Mouse (Mus musculus) midbrain, postnatal 0 days (tissue): ENCODE results near the gene Trp53i11. TPM values are rescaled to one million over a fixed set of nuclear protein-coding genes. Genes with fewer than 3 reads are reported as not detected.

ENCODE experiments used
- ATAC-seq: fragments of 200-750 bp; cut with Nextera tagmentation; 2 replicates; pipeline ENCODE4 v1.8.0; 2017; ENCODE audit warnings: moderate number of reproducible peaks, mild to moderate bottlenecking, moderate TSS enrichment, moderate library complexity; ENCODE audit not compliant: low FRiP score
- DNase-seq: peaks from one replicate; pipeline ENCODE4 v3.0.0-alpha.2; 2015; ENCODE audit warnings: low spot score
- H3K27ac ChIP-seq: fragments of 300-500 bp; sonication (generic); 2 replicates; pipeline ENCODE4 v1.5.1; 2014; ENCODE audit warnings: low read depth, mild to moderate bottlenecking, low read length, mixed read lengths
- H3K27me3 ChIP-seq: fragments of 300-500 bp; sonication (generic); 2 replicates; pipeline ENCODE4 v1.6.1; 2014; ENCODE audit warnings: low read length, control low read depth, mixed read lengths; ENCODE audit not compliant: insufficient read depth
- H3K36me3 ChIP-seq: fragments of 300-500 bp; sonication (generic); 2 replicates; pipeline ENCODE4 v1.6.1; 2014; ENCODE audit warnings: low read length, control low read depth, mixed read lengths; ENCODE audit not compliant: insufficient read depth
- H3K4me1 ChIP-seq: fragments of 300-500 bp; sonication (generic); 2 replicates; pipeline ENCODE4 v1.6.1; 2014; ENCODE audit warnings: mild to moderate bottlenecking, control low read depth, antibody characterized with exemption, low read length, mixed read lengths; ENCODE audit not compliant: insufficient read depth
- H3K4me2 ChIP-seq: fragments of 300-500 bp; sonication (generic); 2 replicates; pipeline ENCODE4 v1.6.1; 2014; ENCODE audit warnings: low read depth, mild to moderate bottlenecking, low read length, mixed read lengths; ENCODE audit not compliant: poor library complexity, severe bottlenecking
- H3K4me3 ChIP-seq: fragments of 300-500 bp; sonication (generic); 2 replicates; pipeline ENCODE4 v1.5.1; 2014; ENCODE audit warnings: low read depth, mild to moderate bottlenecking, low read length, moderate library complexity
- H3K9ac ChIP-seq: fragments of 300-500 bp; sonication (generic); replicated peaks from 2 replicates; pipeline ENCODE4 v1.6.1; 2014; ENCODE audit warnings: mild to moderate bottlenecking, low read length, moderate library complexity, mixed read lengths; ENCODE audit not compliant: poor library complexity, severe bottlenecking
- H3K9me3 ChIP-seq: fragments of 300-500 bp; sonication (generic); 2 replicates; pipeline ENCODE4 v1.6.1; 2016; ENCODE audit warnings: low read length, control low read depth
- CTCF ChIP-seq: IDR thresholded peaks from 2 replicates; pipeline ENCODE4 v1.5.1; 2016; ENCODE audit warnings: antibody characterized with exemption, mild to moderate bottlenecking
- WGBS: fragments of 180-500 bp; shearing (Covaris S2); extraction: QIAGEN DNeasy Blood & Tissue Kit; methylation state at CpG from one replicate; pipeline ENCODE4 v1.1.7; 2014; 5-methylcytosine and 5-hydroxymethylcytosine counted together
- polyA plus RNA-seq: library from polyadenylated mRNA; unstranded; fragments of >200 nt; fragmentation: Nextera tagmentation; extraction: Ambion mirVana; gene quantifications from 2 replicates; pipeline ENCODE4 v1.2.1, GENCODE M21; 2015
- total RNA-seq: library from RNA; depleted of rRNA; stranded (reverse); fragments of >200 nt; gene quantifications from 2 replicates; pipeline ENCODE4 v1.2.3, GENCODE M21; 2014; rRNA removed

Gene Trp53i11
- total and polyA plus RNA-seq, 2 experiments from 2014 or later, result 76.0 to 124 TPM

- H3K27ac ChIP-seq, result no peak overlapping the region
- TF ChIP-seq CTCF, result no peak
- H3K9ac ChIP-seq, result no peak overlapping the region
- no peaks in the 10 kb centered on the region for H3K4me1 ChIP-seq
- DNase-seq (no peak), ATAC-seq (no peak)
- H3K4me2 ChIP-seq, result no peak overlapping the region
- H3K9me3 ChIP-seq, result no peaks in the 10 kb centered on the region
- H3K27me3 ChIP-seq, result no peaks in the 10 kb centered on the region
- WGBS, result 86% methylated on average over 6 of the region's 6 CpGs
- H3K4me3 ChIP-seq, result no peak overlapping the region
- H3K36me3 ChIP-seq, result no peaks in the 10 kb centered on the region
These were observed 51.5 kb downstream of the Trp53i11 start for GRCm38 (mm10) chr2:93238864-93239263.

GRCm38 (mm10) chr2:93242166-93242565 lies 54.8 kb downstream of the Trp53i11 start:
- H3K4me3 ChIP-seq, result no peak overlapping the region
- no peak overlapping the region for H3K9ac ChIP-seq
- WGBS, result 85% methylated on average over 5 of the region's 5 CpGs

GRCm38 (mm10) chr2:93243439-93244089 lies 56.2 kb downstream of the Trp53i11 start:
- Histone ChIP-seq H3K27me3 (no peaks in the 10 kb centered on the region), H3K4me2 (no peak overlapping the region), H3K27ac (no peak overlapping the region), H3K9me3 (no peaks in the 10 kb centered on the region), H3K9ac (no peak overlapping the region), H3K4me1 (no peaks in the 10 kb centered on the region), H3K36me3 (no peaks in the 10 kb centered on the region), H3K4me3 (no peak overlapping the region)
- no peak for TF ChIP-seq CTCF
- 80% methylated on average over 11 of the region's 11 CpGs for WGBS
- DNase-seq (no peak), ATAC-seq (no peak)

More at GRCm38 (mm10) chr2:93242166-93242565, 54.8 kb downstream of the Trp53i11 start:
- no peak for TF ChIP-seq CTCF
- ATAC-seq (no peak), DNase-seq (no peak)
- Histone ChIP-seq H3K36me3 (no peaks in the 10 kb centered on the region), H3K9me3 (no peaks in the 10 kb centered on the region), H3K27ac (no peak overlapping the region), H3K27me3 (no peaks in the 10 kb centered on the region), H3K4me1 (no peaks in the 10 kb centered on the region), H3K4me2 (no peak overlapping the region)

GRCm38 (mm10) chr2:93244090-93244443 lies 56.7 kb downstream of the Trp53i11 start:
- Histone ChIP-seq H3K4me1 (peaks cover 3% of the 10 kb centered on the region; the same call in 1 of the 2 replicates), H3K36me3 (no peaks in the 10 kb centered on the region), H3K27me3 (no peaks in the 10 kb centered on the region), H3K9ac (no peak overlapping the region), H3K27ac (no peak overlapping the region), H3K4me3 (no peak overlapping the region), H3K9me3 (no peaks in the 10 kb centered on the region), H3K4me2 (no peak overlapping the region)
- ATAC-seq (no peak), DNase-seq (no peak)
- WGBS, result 90% methylated on average over 8 of the region's 8 CpGs
- no peak for TF ChIP-seq CTCF

- Histone ChIP-seq H3K36me3 (no peaks in the 10 kb centered on the region), H3K9me3 (no peaks in the 10 kb centered on the region), H3K4me3 (no peak overlapping the region), H3K27ac (no peak overlapping the region), H3K9ac (no peak overlapping the region), H3K27me3 (no peaks in the 10 kb centered on the region), H3K4me1 (peaks cover 7% of the 10 kb centered on the region; the same call in 1 of the 2 replicates), H3K4me2 (no peak overlapping the region)
- no peak for DNase-seq
- TF ChIP-seq CTCF, result no peak
- 54% methylated on average over 6 of the region's 6 CpGs for WGBS
- ATAC-seq, result no peak
These were observed 61.7 kb downstream of the Trp53i11 start for GRCm38 (mm10) chr2:93249058-93249457.

- peak; percentile 31 for DNase-seq
- no peaks in the 10 kb centered on the region for H3K36me3 ChIP-seq
- ATAC-seq, result no peak
These were observed 63.3 kb downstream of the Trp53i11 start for GRCm38 (mm10) chr2:93250611-93251010.

More at GRCm38 (mm10) chr2:93250611-93251010, 63.3 kb downstream of the Trp53i11 start:
- no peaks in the 10 kb centered on the region for H3K27me3 ChIP-seq
- H3K4me3 ChIP-seq, result no peak overlapping the region
- peaks cover 7% of the 10 kb centered on the region; the same call in 1 of the 2 replicates for H3K4me1 ChIP-seq
- no peak overlapping the region for H3K9ac ChIP-seq
- H3K9me3 ChIP-seq, result no peaks in the 10 kb centered on the region
- WGBS, result 28% methylated on average over 7 of the region's 7 CpGs
- H3K27ac ChIP-seq, result no peak overlapping the region
- no peak for TF ChIP-seq CTCF
- no peak overlapping the region for H3K4me2 ChIP-seq

Other genes starting within 250 kb of the Trp53i11 start
- 12.2 and 14.2 TPM in 2 replicates for gene Prdm11, start 141.4 kb upstream of the Trp53i11 start, total RNA-seq
- gene Prdm11, start 141.4 kb upstream of the Trp53i11 start, polyA plus RNA-seq, result 2.1 and 2.6 TPM in 2 replicates
- gene Tspan18, start 147.0 kb downstream of the Trp53i11 start, total RNA-seq, result 19.8 and 21.5 TPM in 2 replicates
- gene Tspan18, start 147.0 kb downstream of the Trp53i11 start, polyA plus RNA-seq, result 13.2 and 16.5 TPM in 2 replicates